Mouse (Mus musculus) T-cell, adult 2 months (primary cell): ENCODE results near the gene Smyd3.

Experiments used
- DNase-seq: peaks from one replicate; pipeline ENCODE4 v3.0.0; 2022; ENCODE audit warnings: low spot score

Gene Smyd3

DNA sequence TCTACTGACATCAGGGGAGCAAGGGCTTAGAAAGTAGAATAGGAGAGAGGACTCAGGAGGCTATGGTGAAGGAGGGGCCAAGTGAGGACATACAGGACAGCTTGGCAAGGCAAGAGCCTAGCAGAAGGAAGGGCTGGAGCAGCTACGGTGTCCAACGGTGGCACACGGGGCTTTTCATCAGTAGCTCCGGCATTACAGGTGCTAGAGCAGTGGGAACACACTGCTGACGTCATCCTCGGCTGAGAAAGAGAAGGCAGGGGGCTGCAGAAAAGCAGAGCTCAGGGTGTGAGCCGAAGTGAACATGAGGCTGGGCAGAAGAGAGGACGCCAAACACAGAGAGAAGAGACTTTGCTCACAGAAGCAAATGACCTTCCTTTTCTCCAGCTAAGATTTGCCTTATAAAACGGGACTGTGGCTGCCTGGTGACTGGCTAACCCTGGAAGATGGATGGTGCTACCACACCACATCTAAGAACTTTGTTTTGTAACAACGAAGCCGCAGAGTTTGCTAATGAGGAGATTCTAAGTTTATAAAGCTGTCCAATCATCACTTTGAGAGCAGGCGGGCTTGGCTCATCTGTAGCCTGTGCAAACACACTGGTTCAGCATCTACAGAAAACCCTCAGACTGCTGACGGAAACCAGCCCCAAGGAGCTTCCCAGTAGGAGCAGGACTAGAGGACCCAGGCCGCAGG, 453.1 kb downstream of the Smyd3 start:
- no peak for DNase-seq

DNA sequence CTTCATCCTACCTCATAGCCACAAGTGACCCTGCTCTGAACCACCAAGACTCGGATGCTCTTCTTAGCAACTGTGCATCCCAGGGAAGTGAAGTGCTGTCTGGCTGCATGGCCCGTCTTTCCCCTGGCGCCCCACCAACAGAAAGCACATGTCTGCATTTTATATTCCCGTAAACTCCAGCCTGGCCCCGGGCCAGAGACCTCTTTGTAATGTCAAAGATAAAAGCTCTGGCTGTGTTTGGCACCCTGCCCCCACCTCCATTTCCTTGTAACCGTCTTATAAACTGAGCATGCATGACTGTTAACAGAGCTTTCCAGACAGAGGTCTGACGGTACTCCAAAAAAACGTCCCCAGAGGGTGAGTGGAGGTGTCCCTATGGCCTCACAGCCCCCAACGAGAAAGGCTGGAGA, 456.1 kb downstream of the Smyd3 start:
- DNase-seq, result no peak

DNA sequence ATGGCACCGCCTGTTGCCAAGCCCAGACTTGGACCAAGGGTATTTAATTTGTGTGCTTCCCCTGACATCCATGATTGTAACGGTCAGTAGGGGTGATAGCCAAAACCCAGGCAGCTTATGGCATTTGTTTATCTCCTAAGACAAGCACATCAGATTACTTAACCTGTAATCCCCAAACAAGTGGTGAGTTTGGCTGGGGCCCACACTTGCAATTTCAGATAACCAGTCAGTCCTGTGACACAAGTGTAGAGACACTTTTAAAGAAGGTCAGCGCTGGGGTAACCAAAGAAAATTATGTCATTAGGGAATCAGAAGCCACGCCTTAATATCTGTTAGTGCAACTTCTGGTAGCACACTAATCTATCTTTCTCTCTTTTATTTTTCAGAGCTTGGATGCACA, 456.8 kb downstream of the Smyd3 start:
- no peak for DNase-seq

DNA sequence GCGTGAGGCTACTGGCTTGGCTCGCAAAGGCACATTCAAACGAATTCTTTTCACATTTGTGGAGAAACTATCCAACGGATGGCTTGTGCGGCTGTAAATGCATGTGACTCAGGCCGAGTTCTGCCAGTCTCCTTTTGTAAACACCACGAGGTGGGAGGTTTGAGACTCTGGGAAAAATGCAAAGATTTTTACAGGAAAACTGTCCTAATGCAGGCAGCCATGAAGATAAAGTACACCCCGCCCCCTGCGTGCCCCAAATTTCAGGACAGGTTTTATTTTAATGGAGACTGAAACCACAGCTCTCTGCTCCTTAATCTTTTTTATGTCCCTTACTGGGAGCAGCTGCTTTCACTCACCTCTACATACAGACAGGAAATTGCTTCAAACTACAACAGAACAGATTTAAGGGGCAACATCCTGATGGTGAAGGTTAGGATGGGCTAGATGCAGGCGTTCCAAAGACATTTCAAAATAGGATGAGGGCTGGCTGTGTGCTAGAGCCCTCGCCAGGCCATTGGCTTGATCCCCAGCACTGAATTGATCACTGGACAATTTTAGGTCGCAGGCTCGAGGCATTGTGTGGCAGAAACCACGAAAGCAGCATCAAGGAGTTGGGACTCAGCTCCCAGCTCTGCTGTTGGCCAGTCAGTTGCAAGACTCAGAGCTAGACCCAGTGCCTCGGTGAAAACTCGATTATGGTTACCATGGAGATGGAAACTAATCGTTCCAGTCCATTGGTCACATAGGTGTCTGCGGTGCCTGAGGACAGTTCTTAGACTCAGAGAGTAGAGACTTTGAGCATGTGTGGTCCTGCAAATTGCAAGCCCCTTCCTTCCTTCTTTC, 457.5 kb downstream of the Smyd3 start:
- DNase-seq, result no peak

DNA sequence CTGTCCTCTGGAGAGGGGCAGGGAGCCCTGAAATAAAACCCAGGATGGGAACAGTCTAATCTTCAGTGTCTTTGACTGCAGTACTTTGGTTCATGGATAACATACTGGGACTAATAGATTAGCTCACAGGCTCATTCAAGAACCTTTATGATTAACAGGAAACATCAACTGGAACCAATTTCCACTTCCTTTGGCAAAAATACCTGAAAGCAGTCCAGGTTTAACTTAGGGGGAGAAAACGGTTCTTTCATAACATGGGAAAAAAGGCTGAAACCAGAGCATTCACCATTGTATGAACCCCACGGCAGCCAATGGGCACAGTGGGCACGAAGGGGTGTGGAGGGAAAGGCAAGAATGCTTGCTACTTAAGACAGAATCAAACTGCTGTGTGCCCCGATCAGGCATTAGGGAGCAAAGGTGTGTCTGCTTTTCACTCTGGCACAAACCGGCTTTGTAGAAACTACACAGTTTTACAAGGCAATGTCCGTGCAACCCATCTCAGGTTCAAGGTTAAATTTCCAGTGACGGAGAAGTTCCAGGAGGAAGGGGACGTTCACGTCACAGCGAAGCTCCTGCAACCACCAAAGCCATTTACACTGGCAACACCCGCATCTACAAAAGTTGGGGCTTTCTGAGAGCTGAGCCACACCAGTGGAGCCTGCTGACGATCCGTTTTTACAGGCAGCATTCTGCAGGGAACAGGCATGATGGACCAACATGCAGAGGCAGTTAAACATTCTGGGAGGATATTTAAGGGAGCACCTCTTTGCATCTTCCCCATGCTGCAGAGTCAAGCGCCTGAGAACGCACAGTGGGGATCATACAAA, 458.3 kb downstream of the Smyd3 start:
- no peak for DNase-seq

DNA sequence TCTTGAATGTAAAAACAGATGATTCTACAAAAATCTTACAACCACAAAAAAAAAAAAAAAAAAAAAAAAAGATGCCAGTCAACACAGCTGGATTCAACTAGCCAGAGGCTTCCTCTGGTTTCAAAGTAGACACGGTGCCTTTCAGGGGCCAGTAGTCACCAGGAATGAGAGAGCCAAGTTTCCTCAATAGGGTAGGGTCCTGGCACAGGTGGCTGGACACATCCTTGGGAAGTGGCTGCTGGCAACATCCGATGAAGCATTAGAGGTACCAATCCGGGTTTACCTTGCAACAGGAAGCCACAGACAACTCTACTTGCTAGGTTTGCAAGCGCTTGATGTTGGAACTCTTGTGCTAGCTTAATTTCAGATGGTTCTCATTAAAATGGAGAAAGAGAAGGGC, 459.2 kb downstream of the Smyd3 start:
- DNase-seq, result no peak

DNA sequence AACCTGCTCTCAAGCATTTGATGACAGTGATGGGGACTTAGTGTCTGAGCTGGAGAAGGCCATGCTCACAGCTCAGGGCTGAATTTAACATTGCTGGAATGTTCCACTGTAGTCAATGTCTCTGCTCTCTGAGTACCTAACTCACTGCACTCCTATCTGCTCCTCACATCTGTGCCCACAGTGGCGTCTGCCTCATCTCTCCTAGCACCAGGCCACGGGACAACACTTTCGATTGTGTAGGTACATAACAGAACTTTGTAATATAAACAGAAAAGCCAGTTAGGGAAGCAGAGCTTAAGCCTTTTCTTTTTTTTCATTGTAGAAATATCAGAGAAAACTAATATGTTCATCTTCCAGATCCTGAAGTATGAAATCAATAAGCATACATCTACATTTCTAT, 462.1 kb downstream of the Smyd3 start:
- no peak for DNase-seq

DNA sequence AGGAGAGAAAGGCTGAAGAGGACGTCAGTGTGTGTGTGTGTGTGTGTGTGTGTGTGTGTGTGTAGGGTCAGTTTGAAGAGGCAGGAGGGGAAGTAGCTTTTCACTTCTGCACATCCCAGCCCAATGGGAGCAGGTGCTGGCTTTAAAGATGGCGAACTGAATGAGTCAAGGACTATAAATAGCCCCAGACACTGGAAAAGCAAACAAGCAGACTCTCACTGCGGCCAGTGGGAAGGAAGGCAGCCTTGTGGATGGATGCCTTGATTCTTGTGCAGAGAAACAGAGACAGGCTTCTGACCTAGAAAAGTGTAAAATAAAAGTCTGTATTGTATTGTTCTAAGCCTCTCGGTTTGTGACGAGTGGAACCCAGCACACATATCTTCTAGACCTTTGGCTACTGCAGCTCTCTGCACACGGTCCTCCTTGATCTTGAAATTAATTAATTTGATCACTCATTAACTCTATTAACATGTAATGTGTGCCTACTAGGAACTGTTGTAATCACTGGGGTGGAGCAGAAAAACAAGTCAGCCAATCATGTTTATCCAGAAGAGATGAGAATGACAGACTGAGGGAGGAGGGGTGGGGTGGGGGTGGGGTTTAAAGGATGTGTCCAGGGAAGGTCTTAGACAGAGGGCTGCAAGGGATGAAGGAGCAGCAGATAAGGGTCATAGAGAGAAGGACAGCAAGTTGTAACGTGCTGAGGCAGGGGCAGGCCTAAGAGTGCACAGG, 463.3 kb downstream of the Smyd3 start:
- no peak for DNase-seq

DNA sequence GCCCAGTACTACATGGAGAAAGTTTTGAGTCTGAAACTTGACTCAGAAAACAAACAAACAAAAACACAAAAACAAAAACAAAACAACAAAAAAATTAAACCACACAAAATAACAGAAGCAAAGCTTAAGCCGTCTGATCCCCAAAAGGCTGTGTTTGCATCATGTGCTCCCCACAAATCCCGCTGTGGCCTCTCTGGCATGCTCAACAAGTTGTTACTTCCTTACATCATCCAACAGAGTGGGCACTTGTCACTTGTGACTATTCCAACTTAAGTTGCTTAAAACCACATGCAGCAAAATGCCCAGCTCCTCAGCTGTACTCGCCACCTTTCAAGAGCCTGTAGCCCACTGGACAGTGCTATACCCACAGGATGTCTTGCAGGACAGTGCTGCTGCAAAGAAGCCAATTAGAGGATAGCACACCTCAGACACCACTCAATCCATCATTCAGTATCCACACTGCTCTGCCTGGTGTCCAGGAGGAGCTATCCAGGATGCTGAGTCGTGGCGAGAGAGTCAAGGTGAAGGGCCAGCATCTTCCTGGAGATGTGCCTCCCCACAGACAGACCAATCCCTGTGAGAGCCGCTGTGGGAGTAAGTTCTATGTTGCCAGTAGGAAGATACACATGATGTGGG, 465.2 kb downstream of the Smyd3 start:
- DNase-seq, result no peak

DNA sequence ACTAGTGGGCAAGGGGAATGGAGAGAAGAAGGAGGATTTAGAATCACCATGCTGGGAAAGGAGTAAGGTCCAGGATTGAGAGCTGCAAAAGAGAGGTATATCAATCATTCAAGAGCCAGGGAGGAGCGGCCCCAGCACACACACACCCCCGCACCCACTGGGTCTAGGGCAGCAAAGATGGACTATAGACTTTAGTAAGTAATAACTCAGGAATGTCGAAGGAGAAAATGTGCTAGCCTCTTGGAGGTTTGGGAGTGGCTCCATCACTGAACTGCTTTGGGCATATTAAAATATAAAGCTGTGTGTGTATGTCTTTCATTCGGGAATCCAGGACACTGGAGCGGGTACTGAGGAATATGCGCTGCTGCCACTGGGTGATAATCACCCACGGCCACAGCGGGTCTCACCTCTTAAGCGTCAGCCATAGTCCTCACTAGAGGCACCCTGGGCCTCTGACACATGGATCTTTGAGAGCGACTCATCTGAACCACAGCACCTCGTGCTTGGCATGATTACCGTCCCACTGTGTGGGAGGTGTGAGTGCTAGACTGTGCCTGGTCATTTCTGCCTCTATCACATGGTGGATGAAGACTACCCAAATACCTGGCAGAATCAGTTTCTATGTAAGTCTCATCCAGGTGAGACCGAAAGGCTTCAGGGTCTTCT, 469.8 kb downstream of the Smyd3 start:
- DNase-seq, result no peak

DNA sequence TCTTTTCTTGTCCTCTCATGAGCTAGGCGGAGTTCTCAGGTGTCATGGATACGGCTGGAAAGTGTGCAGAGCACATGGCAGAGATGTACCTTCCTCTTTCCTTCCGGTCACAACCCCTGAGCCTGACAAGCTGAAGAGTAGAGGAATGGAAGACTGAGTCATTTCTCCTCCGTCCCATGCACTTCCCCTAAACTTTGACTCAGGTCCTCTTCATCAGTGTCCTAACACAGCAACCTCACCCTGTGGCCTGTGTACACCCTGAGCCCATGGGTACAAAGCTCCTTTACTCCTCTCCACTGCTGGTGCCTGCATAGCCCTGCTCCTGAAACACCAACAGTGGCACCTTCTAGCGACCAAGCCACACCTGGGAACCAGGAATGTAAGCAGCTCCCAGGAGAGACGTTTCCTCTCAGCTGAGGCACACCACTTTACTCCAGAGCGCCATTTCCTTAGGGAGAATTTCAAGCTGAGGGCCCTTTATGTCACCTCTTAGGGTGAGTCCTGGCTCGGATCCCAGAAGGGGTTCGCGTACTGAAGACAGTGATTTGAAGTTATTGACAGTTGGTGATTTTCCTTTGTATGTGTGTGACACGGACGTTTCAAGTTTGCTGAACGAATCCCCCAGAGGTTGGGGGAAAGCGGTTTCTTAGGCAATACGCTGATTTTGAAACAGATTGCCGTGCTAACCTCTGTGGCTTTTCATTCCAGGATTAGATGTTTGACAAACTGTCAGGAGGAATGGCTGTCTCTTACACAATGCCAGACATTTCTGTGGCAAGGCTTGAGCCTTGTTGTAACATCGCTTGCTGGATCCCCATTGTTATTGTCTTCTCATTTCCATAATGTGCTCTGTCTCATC, 471.8 kb downstream of the Smyd3 start:
- DNase-seq, result no peak

DNA sequence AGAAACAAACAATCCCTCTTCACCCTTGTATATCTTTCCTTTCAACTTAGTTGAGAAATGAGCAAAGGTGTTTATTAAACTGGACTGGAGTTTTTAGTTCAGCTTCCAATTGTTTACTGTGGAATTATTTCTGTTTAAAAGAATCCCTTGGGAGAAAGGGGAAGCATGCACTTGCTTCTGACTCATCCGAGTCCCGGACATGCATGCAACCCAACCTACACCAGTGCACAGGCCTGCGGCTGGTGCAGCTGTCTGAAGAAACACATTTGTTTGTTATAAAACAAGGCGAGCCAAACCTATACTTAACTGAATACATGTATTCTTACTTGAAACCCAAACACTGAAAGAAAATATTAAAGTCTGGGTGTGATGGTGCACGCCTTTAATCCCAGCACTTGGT, 473.7 kb downstream of the Smyd3 start:
- DNase-seq, result no peak

DNA sequence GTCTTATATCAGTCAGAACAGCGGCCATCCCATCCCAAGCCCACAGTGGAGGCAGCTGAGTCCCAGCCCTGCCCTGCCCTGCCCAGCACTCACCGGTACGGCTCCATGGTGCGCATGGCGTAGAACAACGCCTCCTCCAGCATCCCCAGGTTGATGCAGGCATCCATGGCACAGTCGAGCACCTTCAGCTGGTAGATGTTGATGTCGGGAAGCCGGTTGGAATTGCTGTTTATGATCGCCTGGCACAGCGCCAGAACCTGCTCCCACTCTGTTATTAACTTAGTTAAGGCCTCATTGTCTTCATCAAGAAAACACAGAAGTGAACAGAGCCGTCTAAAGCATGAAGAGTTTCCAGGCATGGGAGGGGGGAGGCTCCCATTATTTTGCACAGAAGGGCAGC, 474.2 kb downstream of the Smyd3 start:
- DNase-seq, result no peak

DNA sequence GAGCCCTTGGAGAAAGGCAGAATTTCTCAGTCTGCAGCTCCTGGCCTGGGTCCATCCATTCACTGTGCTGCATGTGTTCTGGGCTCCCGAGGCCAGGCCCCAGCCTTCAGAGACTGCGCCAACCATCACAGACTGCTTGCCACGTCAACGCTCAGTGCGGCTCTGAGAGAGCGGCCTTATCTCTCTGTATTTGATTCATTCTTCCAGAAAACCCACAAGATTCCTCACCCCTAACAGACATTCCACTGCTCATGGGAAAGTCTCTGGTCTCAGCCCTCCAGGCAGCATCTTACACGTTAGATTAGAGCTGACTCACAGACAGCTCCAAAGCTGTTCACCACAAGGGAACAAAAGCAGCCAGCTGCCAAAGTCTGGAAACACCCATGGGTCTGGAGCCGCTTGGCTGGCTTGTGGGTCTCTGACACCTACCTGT, 475.9 kb downstream of the Smyd3 start:
- no peak for DNase-seq

DNA sequence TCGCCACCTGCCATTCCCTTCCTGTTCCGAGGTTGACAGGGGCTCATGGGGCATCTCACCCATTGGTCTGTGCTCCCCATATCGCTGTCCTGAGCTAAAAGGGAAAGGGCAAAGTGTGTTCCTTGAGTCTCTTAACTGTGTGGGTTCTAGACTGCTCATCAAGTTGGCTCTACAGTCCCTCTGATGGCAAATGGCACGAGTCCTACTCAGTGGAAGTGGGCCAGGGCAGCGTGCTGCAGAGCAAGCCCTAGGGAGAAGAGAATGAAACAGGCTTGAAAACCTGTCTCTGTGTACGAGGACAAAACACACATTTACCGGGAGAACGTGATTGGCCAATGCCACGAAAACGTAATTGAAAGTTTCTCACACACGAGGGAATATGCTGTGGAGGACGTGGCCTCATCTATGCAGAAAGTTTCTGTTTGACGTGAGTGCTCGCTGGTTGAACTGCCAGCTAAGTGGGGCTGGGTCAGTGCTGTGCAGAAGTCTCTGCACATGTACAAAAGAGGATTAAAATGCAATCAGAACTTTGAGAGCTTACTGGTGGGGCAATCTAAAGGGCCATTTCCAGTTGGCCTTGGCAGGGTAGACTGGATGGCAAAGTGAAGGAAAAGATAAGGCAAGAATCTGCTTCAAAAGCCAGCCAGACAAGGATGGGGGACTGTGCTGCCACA, 476.5 kb downstream of the Smyd3 start:
- DNase-seq, result no peak

DNA sequence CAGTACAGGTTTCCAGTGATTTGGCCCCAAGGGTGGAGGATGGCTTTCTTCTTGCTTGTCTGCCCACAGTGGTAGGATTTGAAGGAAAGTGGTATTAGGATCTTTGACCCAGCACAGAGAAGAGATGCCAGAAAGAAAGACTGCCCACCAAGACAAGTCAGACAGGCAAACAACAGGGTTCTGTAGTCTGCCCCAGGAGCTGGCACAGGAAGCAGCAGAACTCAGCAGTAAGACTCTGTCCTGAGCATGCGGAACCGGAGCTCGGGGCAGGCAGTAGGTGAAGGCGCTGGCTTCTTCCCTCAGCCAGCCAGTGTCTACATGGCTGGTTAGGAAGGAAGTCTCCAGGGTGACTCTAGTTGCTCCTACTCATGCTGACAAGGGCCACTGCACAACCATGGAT, 479.0 kb downstream of the Smyd3 start:
- DNase-seq, result no peak

DNA sequence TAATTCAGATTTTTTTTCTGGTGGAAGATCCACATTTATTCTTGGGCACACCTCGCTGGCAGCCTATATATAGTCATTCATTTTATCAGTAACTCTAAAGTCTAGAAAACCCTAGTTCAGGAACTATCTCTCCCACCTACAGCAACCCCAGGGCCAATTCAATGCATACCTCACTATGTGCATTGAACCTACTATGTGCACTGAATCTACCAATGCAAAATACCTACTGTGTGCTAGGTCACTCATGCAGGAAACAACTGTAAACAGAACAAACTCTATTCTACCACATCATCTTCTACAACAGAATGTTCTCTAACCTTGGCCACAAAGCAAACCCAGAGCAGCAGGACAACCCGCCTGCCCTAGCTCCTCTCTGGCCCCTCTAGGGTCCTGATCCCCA, 484.9 kb downstream of the Smyd3 start:
- no peak for DNase-seq

DNA sequence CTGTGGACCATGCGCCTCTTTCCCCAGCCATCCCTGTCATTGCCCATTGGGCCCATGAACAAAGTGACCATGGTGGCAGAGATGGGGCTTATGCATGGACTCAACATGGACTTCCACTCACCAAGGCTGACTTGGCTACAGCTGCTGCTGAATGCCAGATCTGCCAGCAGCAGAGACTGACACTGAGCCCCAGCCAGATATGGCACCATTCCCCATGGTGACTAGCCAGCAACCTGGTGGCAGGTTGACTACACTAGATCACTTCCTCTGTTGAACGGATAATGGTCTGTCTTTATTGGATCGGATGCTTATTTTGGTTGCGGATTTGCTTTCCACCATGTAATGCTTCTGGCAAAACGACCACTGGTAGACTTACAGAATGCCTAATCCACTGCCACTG, 486.3 kb downstream of the Smyd3 start:
- no peak for DNase-seq

DNA sequence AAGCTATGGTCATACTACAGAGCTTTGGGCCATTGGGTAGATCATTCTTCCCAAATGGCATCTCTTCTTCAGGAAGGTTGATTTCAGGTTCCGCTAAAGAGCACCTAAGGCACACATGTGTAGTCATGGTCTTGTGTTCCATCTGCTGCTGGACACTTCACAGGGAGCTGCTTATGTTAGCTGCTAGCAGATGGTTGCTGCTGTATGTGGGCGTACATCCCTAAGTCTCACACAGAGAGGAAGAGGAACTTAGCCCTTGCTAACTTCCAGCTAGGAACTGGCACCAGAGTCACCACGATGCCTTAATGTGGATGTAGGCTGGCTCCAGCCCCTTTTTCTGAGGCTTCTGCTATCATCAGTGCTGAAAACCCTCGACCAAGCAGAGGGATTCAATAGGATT, 491.2 kb downstream of the Smyd3 start:
- no peak for DNase-seq

DNA sequence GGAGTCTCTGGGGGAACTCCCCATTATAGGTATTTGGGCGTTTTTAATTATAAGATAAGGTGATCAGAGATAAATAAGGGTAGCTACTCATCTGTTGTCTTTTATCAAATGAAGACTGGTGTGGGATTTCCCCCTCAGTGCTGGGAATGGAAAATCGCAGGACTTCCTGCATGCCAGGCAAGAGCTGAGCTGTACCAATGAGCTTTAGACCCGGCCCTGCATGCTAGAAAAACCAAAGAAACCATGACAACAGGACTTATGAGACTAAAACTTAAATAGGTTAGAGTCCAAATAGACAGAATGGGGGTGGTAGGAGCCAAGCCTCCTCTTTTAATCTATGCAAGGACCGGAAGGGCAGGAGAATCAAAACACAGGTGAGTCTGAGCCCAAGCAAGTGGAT, 492.7 kb downstream of the Smyd3 start:
- DNase-seq, result no peak
